Mouse (Mus musculus) testis, adult 2 months (tissue): ENCODE measurements around the gene Rfx2.

ENCODE experiments used
- CTCF ChIP-seq: fragments of 200-500 bp; IDR thresholded peaks from 2 replicates; pipeline ENCODE4 v1.5.1; 2012; ENCODE audit warnings: low read depth, mild to moderate bottlenecking, inconsistent platforms, low read length, moderate library complexity; ENCODE audit not compliant: control insufficient read depth, insufficient read depth, insufficient replicate concordance
- POLR2A ChIP-seq: fragments of 200-500 bp; IDR thresholded peaks from 2 replicates; pipeline ENCODE4 v1.6.1; 2012; ENCODE audit warnings: low read depth, mild to moderate bottlenecking, inconsistent platforms, low read length, moderate library complexity; ENCODE audit not compliant: control insufficient read depth

GRCm38 (mm10) chr17:56761077-56761476 lies 69.7 kb downstream of the Rfx2 start:
- no peak for TF ChIP-seq CTCF
- no peak for TF ChIP-seq POLR2A
